Mouse (Mus musculus) lung, adult 2 months (tissue): ENCODE data around the gene Vmn1r234.
A peak's percentile ranks its signal among the peaks of the same experiment; 100 is the strongest.

Experiments
- CTCF ChIP-seq: fragments of 200-500 bp; IDR thresholded peaks from 2 replicates; pipeline ENCODE4 v1.5.1; 2011; ENCODE audit warnings: mild to moderate bottlenecking, low read length, control low read depth; ENCODE audit not compliant: insufficient read depth
- POLR2A ChIP-seq: fragments of 200-500 bp; IDR thresholded peaks from 2 replicates; pipeline ENCODE4 v1.6.1; 2011; ENCODE audit warnings: low read depth, mild to moderate bottlenecking, control low read depth, low read length, borderline replicate concordance; ENCODE audit errors: extremely low read depth

- TF ChIP-seq POLR2A = no peak
- TF ChIP-seq CTCF = 0 out of 2 replicates have a peak, but pooled peaks have one; percentile 7
Measured at GRCm38 (mm10) chr17:21272103-21272502, 46.2 kb downstream of the Vmn1r234 start.
